Mouse (Mus musculus) liver, embryonic 11.5 days (tissue): ENCODE data around the gene Hacd3. TPM values are rescaled to one million over a fixed set of nuclear protein-coding genes. Genes with fewer than 3 reads are reported as not detected.

Experiments used
- ATAC-seq: fragments of 200-750 bp; cut with Nextera tagmentation; replicated peaks from 2 replicates; pipeline ENCODE4 v1.8.0; 2017; ENCODE audit warnings: moderate number of reproducible peaks, mild to moderate bottlenecking, moderate TSS enrichment, moderate library complexity; ENCODE audit not compliant: low FRiP score
- DNase-seq: peaks from one replicate; pipeline ENCODE4 v3.0.0-alpha.2; 2017; ENCODE audit warnings: low spot score
- H3K27ac ChIP-seq: fragments of 300-500 bp; sonication (generic); 2 replicates; pipeline ENCODE4 v1.5.1; 2014; ENCODE audit warnings: mild to moderate bottlenecking, low read depth, low read length, control low read depth
- H3K27me3 ChIP-seq: fragments of 300-500 bp; sonication (generic); replicated peaks from 2 replicates; pipeline ENCODE4 v1.6.1; 2014; ENCODE audit warnings: low read length, mixed read lengths; ENCODE audit not compliant: control insufficient read depth, insufficient read depth
- H3K36me3 ChIP-seq: fragments of 300-500 bp; sonication (generic); 2 replicates; pipeline ENCODE4 v1.6.1; 2014; ENCODE audit warnings: mild to moderate bottlenecking, low read length, moderate library complexity, mixed read lengths; ENCODE audit not compliant: control insufficient read depth, insufficient read depth
- H3K4me1 ChIP-seq: fragments of 300-500 bp; sonication (generic); replicated peaks from 2 replicates; pipeline ENCODE4 v1.6.1; 2014; ENCODE audit warnings: low read length, mixed read lengths; ENCODE audit not compliant: control insufficient read depth, insufficient read depth
- H3K4me2 ChIP-seq: fragments of 300-500 bp; sonication (generic); 2 replicates; pipeline ENCODE4 v1.6.1; 2014; ENCODE audit warnings: mild to moderate bottlenecking, control low read depth, moderate library complexity
- H3K4me3 ChIP-seq: fragments of 300-500 bp; sonication (generic); 2 replicates; pipeline ENCODE4 v1.5.1; 2014; ENCODE audit warnings: low read depth, low read length, control low read depth
- H3K9ac ChIP-seq: fragments of 300-500 bp; sonication (generic); 2 replicates; pipeline ENCODE4 v1.6.1; 2014; ENCODE audit warnings: low read depth, low read length, control low read depth
- H3K9me3 ChIP-seq: fragments of 300-500 bp; sonication (generic); 2 replicates; pipeline ENCODE4 v1.6.1; 2016; ENCODE audit warnings: low read length, inconsistent platforms, mixed read lengths; ENCODE audit not compliant: control insufficient read depth
- WGBS: fragments of 180-500 bp; shearing (Covaris S2); extraction: QIAGEN DNeasy Blood & Tissue Kit; methylation state at CpG from one replicate; pipeline ENCODE4 v1.1.7; 2014; 5-methylcytosine and 5-hydroxymethylcytosine counted together
- polyA plus RNA-seq: library from polyadenylated mRNA; unstranded; fragments of >200 nt; fragmentation: Nextera tagmentation; extraction: Ambion mirVana; gene quantifications from 2 replicates; pipeline ENCODE4 v1.2.1, GENCODE M21; 2014

The Hacd3 gene
- polyA plus RNA-seq, 1 experiment from 2014 or later = 83.6 TPM

DNA sequence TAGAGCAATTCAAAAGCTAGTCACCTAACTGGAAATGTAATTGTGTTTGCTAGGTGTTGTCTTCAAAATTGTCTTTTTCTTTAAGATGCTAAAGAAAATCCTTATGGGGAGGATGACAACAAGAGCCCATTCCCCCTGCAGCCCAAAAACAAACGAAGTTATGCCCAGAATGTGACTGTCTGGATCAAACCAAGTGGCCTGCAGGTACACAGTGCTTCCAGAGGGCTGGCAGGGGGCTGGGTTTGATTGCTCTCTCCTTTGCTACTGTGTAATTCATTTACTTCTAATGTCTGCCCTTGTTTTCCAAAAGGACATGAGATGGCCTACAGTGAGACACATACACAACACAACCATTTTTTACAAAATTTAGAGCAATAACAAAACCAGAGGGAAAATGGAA, 39.6 kb downstream of the Hacd3 start:
- ATAC-seq = no peak

DNA sequence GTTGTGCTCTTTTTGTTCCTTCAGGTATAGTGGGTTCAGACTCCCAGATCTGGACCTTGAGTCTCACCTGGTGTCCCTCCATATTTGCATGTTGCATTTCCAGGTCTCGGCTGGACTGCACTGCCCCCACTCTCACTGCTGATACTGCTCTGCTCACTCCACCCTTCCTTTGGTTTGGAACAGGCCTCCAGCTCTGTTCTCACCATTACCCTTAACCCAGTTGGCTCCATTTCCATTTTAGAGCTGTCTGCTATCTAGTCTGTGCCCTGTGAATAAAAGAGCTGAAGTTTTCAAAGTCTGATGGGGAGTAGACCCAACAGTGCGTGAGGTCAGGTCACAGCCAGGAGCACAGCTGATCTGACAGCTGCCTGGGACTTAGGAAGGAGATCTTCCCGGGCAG, 40.9 kb downstream of the Hacd3 start:
- Histone ChIP-seq H3K4me3 (no peak overlapping the region), H3K27ac (no peak overlapping the region), H3K9me3 (no peaks in the 10 kb centered on the region), H3K27me3 (no peaks in the 10 kb centered on the region), H3K4me2 (no peak overlapping the region), H3K36me3 (peaks cover 60% of the 10 kb centered on the region), H3K9ac (no peak overlapping the region), H3K4me1 (peaks cover 11% of the 10 kb centered on the region)
- WGBS = 77% methylated on average over 3 of the region's 3 CpGs
- DNase-seq (no peak), ATAC-seq (no peak)

More for the DNA sequence above, 39.6 kb downstream of the Hacd3 start:
- Histone ChIP-seq H3K4me3 (no peak overlapping the region), H3K9me3 (no peaks in the 10 kb centered on the region), H3K27ac (no peak overlapping the region), H3K36me3 (peaks cover 57% of the 10 kb centered on the region), H3K27me3 (no peaks in the 10 kb centered on the region), H3K4me2 (no peak overlapping the region), H3K9ac (no peak overlapping the region), H3K4me1 (peaks cover 17% of the 10 kb centered on the region)
- WGBS = 70% methylated on average over 1 of the region's 1 CpGs
- DNase-seq = no peak

DNA sequence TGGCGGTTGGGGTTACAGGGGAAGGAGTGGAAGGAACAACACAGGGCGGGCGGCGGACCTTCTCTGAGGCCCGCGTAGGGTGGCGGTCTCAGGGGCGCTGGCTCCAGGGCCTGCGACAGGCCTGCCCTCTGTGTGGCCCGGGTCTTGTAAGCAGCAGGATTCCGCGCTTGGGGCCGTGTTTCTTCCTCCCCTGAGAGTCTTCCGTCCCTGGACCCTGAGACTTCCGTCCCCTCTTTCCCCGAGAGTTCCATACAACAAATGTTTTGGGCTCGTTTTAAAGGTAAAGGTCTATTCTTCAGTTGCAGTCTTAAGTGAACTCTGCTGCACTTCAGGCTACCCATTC, 60.5 kb downstream of the Hacd3 start:
- no peak for DNase-seq
- peak overlapping the region; percentile 91 for H3K27ac ChIP-seq
- peak overlapping the region; percentile 92 for H3K4me2 ChIP-seq
- peak overlapping the region; percentile 84 for H3K4me3 ChIP-seq
- H3K4me1 ChIP-seq = peaks cover 12% of the 10 kb centered on the region
- under 1% methylated on average over 17 of the region's 17 CpGs for WGBS
- peak; percentile 80 for ATAC-seq
- peaks cover 20% of the 10 kb centered on the region; the same call in 1 of the 2 replicates for H3K36me3 ChIP-seq
- H3K9me3 ChIP-seq = no peaks in the 10 kb centered on the region
- H3K27me3 ChIP-seq = no peaks in the 10 kb centered on the region
- H3K9ac ChIP-seq = peak overlapping the region; percentile 96

DNA sequence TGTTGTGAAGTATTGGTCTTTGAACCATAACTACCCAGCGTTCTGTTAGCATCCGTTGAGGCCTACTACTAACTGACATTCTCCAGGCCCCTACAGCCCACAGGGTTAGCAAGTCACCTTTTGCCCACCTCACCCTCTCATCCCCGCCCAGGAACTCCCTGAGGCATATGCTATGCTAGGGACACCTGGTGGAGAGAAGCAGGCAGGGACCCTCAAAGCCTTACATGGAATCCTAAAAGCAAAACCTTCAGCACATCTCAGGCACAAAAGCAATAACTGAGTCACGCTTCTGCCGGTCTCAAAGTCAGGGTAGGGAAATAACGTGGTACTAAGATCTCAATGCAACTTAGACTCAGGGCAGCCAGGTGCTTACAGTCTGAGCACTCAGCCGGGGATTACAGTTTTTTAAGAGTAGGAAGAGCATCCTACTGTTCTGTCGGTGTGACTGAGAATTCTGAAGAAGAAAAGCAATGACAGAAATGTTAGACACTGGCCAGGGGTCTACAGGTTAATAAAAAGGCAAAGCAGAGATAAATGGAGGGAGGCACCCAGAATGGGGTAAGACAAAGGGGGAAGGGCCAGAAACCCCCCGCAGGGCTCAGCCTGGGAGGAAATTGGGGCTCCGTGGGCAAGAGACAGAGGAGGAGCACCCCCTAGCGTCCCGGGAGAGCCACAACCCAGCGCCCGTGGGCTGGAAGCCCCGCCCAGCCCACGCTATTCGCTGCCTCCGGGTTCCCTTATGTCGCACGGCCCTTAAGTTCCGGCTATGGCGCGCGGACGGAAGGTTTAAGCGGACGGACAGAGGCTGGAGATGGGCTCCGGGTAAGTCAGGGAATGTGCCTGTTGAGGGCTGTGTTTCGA, 61.1 kb downstream of the Hacd3 start, which contains the start of gene Ints14:
Gene Ints14 (plus strand): TSS at position 789 of the 861 bp plus-strand sequence.
- peaks cover 14% of the 10 kb centered on the region; the same call in 1 of the 2 replicates for H3K36me3 ChIP-seq
- peak within 1 kb of the TSS; percentile 96 for H3K9ac ChIP-seq
- H3K27me3 ChIP-seq = no peaks in the 10 kb centered on the region
- peak within 1 kb of the TSS; percentile 84 for H3K4me3 ChIP-seq
- peaks cover 12% of the 10 kb centered on the region for H3K4me1 ChIP-seq
- WGBS = 8% methylated on average over 29 of the region's 29 CpGs
- DNase-seq (peak; percentile 98), ATAC-seq (peak; percentile 93)
- no peaks in the 10 kb centered on the region for H3K9me3 ChIP-seq
- H3K27ac ChIP-seq = peak within 1 kb of the TSS; percentile 91
- peak within 1 kb of the TSS; percentile 92 for H3K4me2 ChIP-seq

DNA sequence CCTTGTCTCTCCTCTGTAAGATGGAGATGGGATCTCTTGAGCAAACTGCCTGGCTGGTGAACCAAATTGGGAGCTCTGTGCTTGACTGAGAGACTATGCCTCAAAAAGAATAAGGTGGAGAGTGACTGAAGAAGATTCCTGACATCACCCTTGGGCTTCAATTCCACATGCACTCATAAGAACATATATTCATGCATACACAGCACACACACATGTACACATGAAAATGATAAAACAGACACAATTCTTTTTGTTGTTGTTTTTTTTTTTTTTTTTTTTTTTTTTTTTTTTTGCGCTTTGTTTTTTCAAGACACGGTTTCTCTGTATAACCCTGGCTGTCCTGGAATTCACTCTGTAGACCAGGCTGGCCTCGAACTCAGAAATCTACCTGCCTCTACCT, 64.2 kb downstream of the Hacd3 start:
- Histone ChIP-seq H3K27ac (no peak overlapping the region), H3K27me3 (no peaks in the 10 kb centered on the region), H3K9ac (no peak overlapping the region), H3K4me3 (no peak overlapping the region), H3K36me3 (no peaks in the 10 kb centered on the region; the same call in 1 of the 2 replicates), H3K4me2 (no peak overlapping the region), H3K9me3 (no peaks in the 10 kb centered on the region), H3K4me1 (peaks cover 30% of the 10 kb centered on the region)
- no peak for DNase-seq
- 91% methylated on average over 3 of the region's 3 CpGs for WGBS
- ATAC-seq = no peak

DNA sequence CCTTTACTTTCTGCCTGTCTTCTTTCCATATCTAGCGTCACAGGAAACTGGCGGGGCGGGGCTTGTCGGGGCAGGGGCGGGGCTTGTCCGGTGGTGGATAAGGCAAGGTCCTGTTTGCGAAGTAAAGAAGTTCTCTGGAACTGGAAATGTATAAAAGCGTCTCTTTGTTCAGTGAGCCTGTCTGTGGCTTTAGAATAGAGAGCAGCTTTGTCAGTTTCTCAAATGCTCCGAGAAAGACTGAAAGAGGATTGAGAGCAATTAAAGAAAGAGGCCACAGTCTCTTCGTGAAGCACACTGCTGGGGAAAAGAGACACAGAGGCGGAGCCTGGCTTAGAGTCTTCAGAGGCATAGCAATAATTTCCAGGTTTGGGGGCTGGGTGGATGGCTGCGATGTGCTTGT, 65.2 kb downstream of the Hacd3 start:
- Histone ChIP-seq H3K4me3 (peak overlapping the region; percentile 36), H3K4me1 (peaks cover 26% of the 10 kb centered on the region), H3K9ac (peak overlapping the region; percentile 50), H3K27ac (peak overlapping the region; percentile 65), H3K36me3 (no peaks in the 10 kb centered on the region), H3K9me3 (no peaks in the 10 kb centered on the region), H3K27me3 (0 out of 2 replicates have a peak, but pooled peaks cover 3% of the 10 kb centered on the region), H3K4me2 (peak overlapping the region; percentile 62)
- DNase-seq (no peak), ATAC-seq (no peak)
- 15% methylated on average over 12 of the region's 12 CpGs for WGBS

DNA sequence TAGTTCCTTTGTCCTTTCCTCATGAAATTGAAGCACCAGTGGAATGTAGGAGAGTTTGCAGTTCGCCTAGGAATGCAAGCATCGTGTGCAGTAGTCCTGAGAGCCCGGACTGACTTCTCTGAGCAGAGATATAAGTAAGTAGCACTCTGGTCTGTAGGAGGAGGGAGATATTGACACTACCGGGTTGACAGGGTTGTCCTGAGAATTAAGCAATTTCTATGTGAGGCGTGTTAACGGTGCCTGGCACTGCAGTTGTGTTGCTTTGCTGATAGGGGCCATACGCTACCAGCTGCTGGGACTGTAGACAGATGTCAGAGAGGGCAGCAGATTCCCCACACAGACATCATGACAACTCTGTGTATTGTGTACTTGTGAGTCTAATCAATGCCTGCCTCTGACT, 68.3 kb downstream of the Hacd3 start:
- WGBS = 35% methylated on average over 7 of the region's 7 CpGs
- Histone ChIP-seq H3K4me3 (no peak overlapping the region), H3K4me2 (no peak overlapping the region; the same call in 1 of the 2 replicates), H3K27me3 (peaks cover 18% of the 10 kb centered on the region; the same call in 1 of the 2 replicates), H3K36me3 (no peaks in the 10 kb centered on the region), H3K27ac (no peak overlapping the region; the same call in 1 of the 2 replicates), H3K9me3 (no peaks in the 10 kb centered on the region), H3K9ac (no peak overlapping the region), H3K4me1 (peaks cover 23% of the 10 kb centered on the region)
- ATAC-seq (peak; percentile 85), DNase-seq (no peak)

DNA sequence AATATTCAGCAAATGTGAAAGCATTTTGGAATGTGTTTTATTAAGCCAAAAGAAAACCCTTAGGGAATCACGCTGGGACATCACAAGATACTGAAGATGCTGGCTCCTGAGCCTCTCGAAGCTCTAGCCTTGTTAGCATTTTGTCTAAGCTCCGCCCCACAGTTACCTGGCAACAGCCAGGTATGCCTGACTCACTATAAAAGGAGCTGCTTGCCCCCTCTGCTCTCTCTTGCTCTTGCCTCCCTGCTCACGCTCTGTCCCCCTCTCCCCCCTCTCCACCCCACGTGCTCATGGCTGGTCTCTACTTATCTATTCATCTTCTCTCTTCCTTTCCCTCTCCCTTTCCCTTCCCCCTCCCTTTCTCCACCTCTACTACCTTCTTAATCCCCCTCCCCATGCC, 69.4 kb downstream of the Hacd3 start:
- Histone ChIP-seq H3K9me3 (no peaks in the 10 kb centered on the region), H3K4me3 (no peak overlapping the region), H3K27me3 (peaks cover 18% of the 10 kb centered on the region), H3K36me3 (no peaks in the 10 kb centered on the region), H3K4me1 (peaks cover 23% of the 10 kb centered on the region), H3K4me2 (no peak overlapping the region), H3K27ac (no peak overlapping the region), H3K9ac (no peak overlapping the region)
- 21% methylated on average over 5 of the region's 5 CpGs for WGBS
- ATAC-seq (no peak), DNase-seq (no peak)
